Mouse (Mus musculus) activated CD4-positive, CD25-positive, alpha-beta regulatory T cell, adult 4 months (primary cell): ENCODE measurements around the gene Uxs1. TPM values are rescaled to one million over a fixed set of nuclear protein-coding genes. Genes with fewer than 3 reads are reported as not detected.

ENCODE experiments used
- ATAC-seq: one replicate; pipeline ENCODE4 v1.8.0; 2017
- polyA plus RNA-seq, 2 experiments: library from polyadenylated mRNA; unstranded; fragments of 100-300 nt; shearing (Covaris generic); gene quantifications; one replicate each; pipeline ENCODE4 v1.2.1; 2017

The Uxs1 gene
- polyA plus RNA-seq, 2 experiments from 2014 or later = 15.5 to 20.8 TPM

DNA sequence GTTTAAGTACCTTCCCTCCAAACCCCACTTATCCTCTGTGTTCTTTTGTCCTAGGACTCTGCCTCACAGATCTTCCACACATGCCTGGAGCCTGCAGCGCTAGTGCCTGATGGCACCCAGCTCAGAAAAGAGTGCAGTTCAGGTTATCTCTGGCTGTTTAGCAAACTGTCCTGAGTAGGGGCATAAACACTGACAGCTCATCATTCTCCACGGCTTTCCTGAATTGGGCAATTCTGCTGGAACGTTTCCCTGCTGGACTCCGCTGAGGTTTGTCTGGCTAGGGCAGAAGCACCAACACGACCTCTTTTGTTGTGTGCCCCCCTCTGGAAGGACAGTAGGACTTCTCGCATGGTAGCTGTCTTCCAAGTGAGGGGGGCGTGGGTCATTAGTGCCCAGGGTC, 109.6 kb downstream of the Uxs1 start:
- no peak for ATAC-seq

DNA sequence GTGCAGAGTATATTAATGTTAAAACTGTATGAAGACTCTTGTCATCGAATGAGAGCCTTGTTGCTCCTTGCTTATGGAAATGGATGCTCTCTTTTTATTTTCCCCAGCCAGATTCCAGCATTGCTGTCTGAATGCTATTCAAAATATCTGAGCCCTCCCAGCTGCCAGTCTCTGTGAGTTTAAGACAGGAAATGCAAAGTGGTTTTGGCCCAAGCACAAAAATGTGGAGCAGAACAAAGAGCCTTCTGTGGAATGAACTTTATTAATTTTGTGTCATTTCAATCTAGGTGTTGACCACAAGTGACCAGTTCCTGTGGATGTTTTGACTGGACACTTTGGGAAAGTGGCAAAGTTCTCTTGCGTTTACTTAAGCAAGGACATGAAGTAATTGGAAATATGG, 112.8 kb downstream of the Uxs1 start:
- no peak for ATAC-seq

DNA sequence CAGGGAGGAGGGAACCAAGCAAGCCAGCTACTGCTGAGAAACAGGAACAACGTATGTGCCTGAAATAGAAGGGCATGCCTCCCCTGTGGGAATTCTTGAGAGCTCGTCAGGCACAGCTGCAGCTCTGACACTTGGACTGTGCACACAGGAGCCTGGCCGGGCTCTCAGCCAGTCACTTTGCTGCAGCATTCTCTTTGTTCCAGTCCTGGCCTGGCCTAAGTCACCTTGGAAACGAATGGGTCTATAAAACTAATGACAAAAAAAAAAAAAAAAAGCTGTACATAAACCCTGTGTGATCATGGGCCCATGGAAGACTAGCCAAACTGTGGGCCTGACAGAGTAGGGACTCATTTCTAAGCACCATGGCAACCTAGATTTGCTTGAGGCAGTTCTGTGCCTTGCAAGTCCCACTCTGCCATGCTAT, 129.0 kb downstream of the Uxs1 start:
- ATAC-seq = no peak

Other genes starting within 250 kb of the Uxs1 start
- gene 1500015O10Rik, start 97.2 kb downstream of the Uxs1 start, polyA plus RNA-seq = not detected
- 100 to 1,000 TPM; 111 to 114 TPM for gene Tpp2, start 105.8 kb upstream of the Uxs1 start, polyA plus RNA-seq
- gene Mettl21c, start 192.2 kb upstream of the Uxs1 start, polyA plus RNA-seq = 1 to 10 TPM in 1 of 2 experiments, under 1 TPM in 1; 0.59 to 2.4 TPM
- gene Gm8251, start 234.1 kb upstream of the Uxs1 start, polyA plus RNA-seq = under 1 TPM; 0.17 to 0.29 TPM